Mouse (Mus musculus) layer of hippocampus, postnatal 36 days (tissue): ENCODE results near the gene Zdhhc7. TPM values are rescaled to one million over a fixed set of nuclear protein-coding genes. Genes with fewer than 3 reads are reported as not detected.
A peak's percentile ranks its signal among the peaks of the same experiment; 100 is the strongest.

Experiments used
- DNase-seq, 2 experiments: peaks; one replicate each; pipeline ENCODE4 v3.0.0; 2022
- total RNA-seq, 2 experiments: library from RNA; stranded (reverse); gene quantifications; 2 replicates each; pipeline ENCODE4 v1.2.3; 2021

Zdhhc7 gene
- total RNA-seq, 2 experiments from 2014 or later = 35.8 to 37.7 TPM

GRCm38 (mm10) chr8:120066226-120066625, 35.1 kb downstream of the Zdhhc7 start:
- DNase-seq = no peak

- no peak for DNase-seq
Observed at GRCm38 (mm10) chr8:120065611-120066010, 35.7 kb downstream of the Zdhhc7 start.

GRCm38 (mm10) chr8:120063326-120063725, 38.0 kb downstream of the Zdhhc7 start:
- no peak for DNase-seq

- no peak for DNase-seq
Observed at GRCm38 (mm10) chr8:120062742-120063141, 38.5 kb downstream of the Zdhhc7 start.

- no peak for DNase-seq
Observed at GRCm38 (mm10) chr8:120057078-120057477, 44.2 kb downstream of the Zdhhc7 start.

- no peak for DNase-seq
Observed at GRCm38 (mm10) chr8:120054833-120055232, 46.4 kb downstream of the Zdhhc7 start.

- DNase-seq = no peak
Observed at GRCm38 (mm10) chr8:120052318-120052717, 49.0 kb downstream of the Zdhhc7 start.

- DNase-seq = no peak
Observed at GRCm38 (mm10) chr8:120051908-120052307, 49.4 kb downstream of the Zdhhc7 start.

- DNase-seq = no peak
Observed at GRCm38 (mm10) chr8:120051006-120051405, 50.3 kb downstream of the Zdhhc7 start.

- DNase-seq = no peak
Observed at GRCm38 (mm10) chr8:120050376-120050775, 50.9 kb downstream of the Zdhhc7 start.

- no peak for DNase-seq
Observed at GRCm38 (mm10) chr8:120049949-120050348, 51.3 kb downstream of the Zdhhc7 start.

- peak; percentile 81 to 84 for DNase-seq
Observed at GRCm38 (mm10) chr8:120046258-120047020, 54.8 kb downstream of the Zdhhc7 start.

- DNase-seq = no peak
Observed at GRCm38 (mm10) chr8:120045471-120045870, 55.8 kb downstream of the Zdhhc7 start.

GRCm38 (mm10) chr8:120044907-120045306, 56.4 kb downstream of the Zdhhc7 start:
- DNase-seq = no peak

- DNase-seq = no peak
Observed at GRCm38 (mm10) chr8:120042542-120043312, 58.6 kb downstream of the Zdhhc7 start.

- DNase-seq = peak; percentile 35 to 38
Observed at GRCm38 (mm10) chr8:120040861-120041260, 60.4 kb downstream of the Zdhhc7 start.

GRCm38 (mm10) chr8:120039313-120039919, 61.9 kb downstream of the Zdhhc7 start:
- no peak for DNase-seq

- no peak for DNase-seq
Observed at GRCm38 (mm10) chr8:120038741-120039140, 62.5 kb downstream of the Zdhhc7 start.

- DNase-seq = no peak
Observed at GRCm38 (mm10) chr8:120037611-120038010, 63.7 kb downstream of the Zdhhc7 start.

GRCm38 (mm10) chr8:120037199-120037598, 64.1 kb downstream of the Zdhhc7 start:
- no peak for DNase-seq

GRCm38 (mm10) chr8:120036578-120036977, 64.7 kb downstream of the Zdhhc7 start:
- no peak for DNase-seq

- DNase-seq = no peak
Observed at GRCm38 (mm10) chr8:120036111-120036510, 65.2 kb downstream of the Zdhhc7 start.

GRCm38 (mm10) chr8:120034471-120034870, 66.8 kb downstream of the Zdhhc7 start:
- no peak for DNase-seq
